Mouse (Mus musculus) stomach, postnatal 0 days (tissue): ENCODE results near the gene Apip. TPM values are rescaled to one million over a fixed set of nuclear protein-coding genes. Genes with fewer than 3 reads are reported as not detected.
A peak's percentile ranks its signal among the peaks of the same experiment; 100 is the strongest.

Experiments used
- ATAC-seq: fragments of 200-750 bp; cut with Nextera tagmentation; 2 replicates; pipeline ENCODE4 v1.8.0; 2017; ENCODE audit not compliant: low FRiP score, low TSS enrichment
- DNase-seq: peaks from one replicate; pipeline ENCODE4 v3.0.0-alpha.2; 2016; ENCODE audit warnings: low spot score
- H3K27ac ChIP-seq: fragments of 300-500 bp; sonication (generic); replicated peaks from 2 replicates; pipeline ENCODE4 v1.5.1; 2014; ENCODE audit warnings: mild to moderate bottlenecking, control low read depth
- H3K27me3 ChIP-seq: fragments of 300-500 bp; sonication (generic); 2 replicates; pipeline ENCODE4 v1.6.1; 2014; ENCODE audit warnings: low read length; ENCODE audit not compliant: control insufficient read depth, insufficient read depth
- H3K36me3 ChIP-seq: fragments of 300-500 bp; sonication (generic); 2 replicates; pipeline ENCODE4 v1.6.1; 2014; ENCODE audit warnings: low read length, mixed read lengths; ENCODE audit not compliant: control insufficient read depth, insufficient read depth
- H3K4me1 ChIP-seq: fragments of 300-500 bp; sonication (generic); replicated peaks from 2 replicates; pipeline ENCODE4 v1.6.1; 2014; ENCODE audit warnings: antibody characterized with exemption; ENCODE audit not compliant: control insufficient read depth, insufficient read depth
- H3K4me2 ChIP-seq: fragments of 300-500 bp; sonication (generic); replicated peaks from 2 replicates; pipeline ENCODE4 v1.6.1; 2014; ENCODE audit warnings: low read depth, mild to moderate bottlenecking, control low read depth, moderate library complexity
- H3K4me3 ChIP-seq: fragments of 300-500 bp; sonication (generic); 2 replicates; pipeline ENCODE4 v1.5.1; 2014; ENCODE audit warnings: low read depth, low read length, control low read depth
- H3K9ac ChIP-seq: fragments of 300-500 bp; sonication (generic); 2 replicates; pipeline ENCODE4 v1.6.1; 2014; ENCODE audit warnings: mild to moderate bottlenecking, low read length, control low read depth, mixed read lengths
- H3K9me3 ChIP-seq: fragments of 300-500 bp; sonication (generic); 2 replicates; pipeline ENCODE4 v1.6.1; 2016; ENCODE audit warnings: low read length; ENCODE audit not compliant: control insufficient read depth
- CTCF ChIP-seq: IDR thresholded peaks from 2 replicates; pipeline ENCODE4 v1.5.1; 2016; ENCODE audit warnings: antibody characterized with exemption, low read depth, mild to moderate bottlenecking, moderate library complexity
- EP300 ChIP-seq: optimal IDR thresholded peaks from 2 replicates; pipeline ENCODE3; 2016; ENCODE audit warnings: antibody characterized with exemption
- WGBS: fragments of 180-500 bp; shearing (Covaris S2); extraction: QIAGEN DNeasy Blood & Tissue Kit; methylation state at CpG from one replicate; pipeline ENCODE4 v1.1.7; 2014; 5-methylcytosine and 5-hydroxymethylcytosine counted together
- polyA plus RNA-seq: library from polyadenylated mRNA; unstranded; fragments of >200 nt; fragmentation: Nextera tagmentation; extraction: Ambion mirVana; gene quantifications from 2 replicates; pipeline ENCODE4 v1.2.1, GENCODE M21; 2015

The Apip gene
- polyA plus RNA-seq, 1 experiment from 2014 or later: 31.8 TPM

DNA sequence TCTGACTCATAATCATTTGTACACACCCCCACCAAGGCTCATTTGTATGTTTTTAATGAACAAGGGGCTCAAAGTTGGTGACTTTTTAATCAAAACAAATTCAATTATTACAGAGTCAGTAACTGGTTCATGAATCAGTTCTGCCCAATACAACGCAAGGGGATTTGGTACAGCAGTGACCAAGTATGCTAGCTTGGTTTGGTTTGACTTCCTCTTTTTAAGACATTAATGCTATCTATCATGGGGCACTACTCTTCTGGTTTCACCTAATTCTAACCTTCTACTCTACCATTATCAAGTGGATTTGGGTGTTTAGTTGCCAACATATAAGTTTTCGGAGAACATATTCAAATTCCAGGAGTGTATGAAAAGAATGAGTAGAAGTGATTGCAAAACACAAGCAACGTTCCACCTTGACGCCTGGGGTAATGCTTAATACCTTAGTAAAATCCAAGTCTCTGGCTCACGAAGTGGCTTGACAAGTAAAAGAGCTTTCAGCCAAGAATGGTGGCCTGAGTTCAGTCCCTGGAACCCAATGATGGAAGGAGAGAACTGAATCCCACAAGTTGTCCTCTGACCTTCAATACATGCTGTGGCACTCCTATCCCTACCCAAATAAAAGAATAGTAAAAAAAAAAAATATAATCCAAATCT lies 3.6 kb upstream of the Apip start:
- ATAC-seq (no peak), DNase-seq (no peak)
- Histone ChIP-seq H3K27me3 (no peaks in the 10 kb centered on the region), H3K36me3 (no peaks in the 10 kb centered on the region), H3K4me2 (no peak overlapping the region), H3K27ac (no peak overlapping the region), H3K4me3 (no peak overlapping the region), H3K9ac (no peak overlapping the region), H3K9me3 (no peaks in the 10 kb centered on the region), H3K4me1 (peaks cover 3% of the 10 kb centered on the region; the same call in 1 of the 2 replicates)
- TF ChIP-seq CTCF: no peak
- TF ChIP-seq EP300: no peak
- 82% methylated on average over 5 of the region's 5 CpGs for WGBS

DNA sequence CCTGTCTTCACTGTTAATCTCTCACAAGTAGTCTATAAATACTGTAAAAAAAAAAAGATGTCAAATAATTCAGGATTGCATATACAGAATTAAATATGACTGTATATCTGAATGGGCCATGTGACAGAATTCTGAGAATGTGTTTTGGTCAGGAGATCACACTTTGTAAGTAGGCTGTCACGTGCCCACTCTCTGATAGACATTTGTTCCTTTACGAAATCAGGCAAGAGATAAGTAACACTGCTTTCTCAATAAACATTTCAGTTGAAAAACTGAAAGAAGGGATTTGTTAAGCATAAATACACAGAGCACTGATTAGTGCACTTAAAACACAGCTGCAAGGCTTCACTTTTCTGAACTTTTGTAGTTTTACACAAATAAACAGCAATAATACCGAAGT lies 2.9 kb upstream of the Apip start:
- no peak for ATAC-seq
- WGBS: 25% methylated on average over 3 of the region's 3 CpGs
- Histone ChIP-seq H3K9me3 (no peaks in the 10 kb centered on the region), H3K4me3 (no peak overlapping the region), H3K27ac (no peak overlapping the region), H3K4me2 (no peak overlapping the region), H3K4me1 (peaks cover 3% of the 10 kb centered on the region; the same call in 1 of the 2 replicates), H3K27me3 (no peaks in the 10 kb centered on the region), H3K9ac (no peak overlapping the region), H3K36me3 (no peaks in the 10 kb centered on the region)
- no peak for DNase-seq
- TF ChIP-seq EP300 (no peak), CTCF (no peak)

DNA sequence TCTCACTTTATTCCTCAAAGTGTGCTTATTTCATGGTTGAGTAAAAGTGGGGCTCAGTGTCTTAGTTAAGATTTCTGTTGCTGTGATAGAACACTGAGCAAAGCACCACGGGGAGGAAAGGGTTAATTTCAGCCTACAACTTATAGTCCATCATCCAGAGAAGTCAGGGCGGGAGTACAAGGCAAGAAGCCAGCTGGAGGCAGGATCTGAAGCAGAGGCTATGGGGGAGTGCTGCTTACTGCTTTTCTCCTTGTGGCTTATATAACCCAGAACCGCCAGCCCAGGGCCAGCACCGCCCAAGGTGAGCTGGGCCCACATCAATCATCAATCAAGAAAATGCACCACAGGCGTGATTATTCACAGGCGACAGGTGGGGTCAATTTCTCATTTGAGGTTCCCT lies 7.6 kb downstream of the Apip start:
- no peaks in the 10 kb centered on the region for H3K9me3 ChIP-seq
- no peaks in the 10 kb centered on the region for H3K36me3 ChIP-seq
- DNase-seq: no peak
- H3K4me2 ChIP-seq: no peak overlapping the region
- no peak overlapping the region for H3K27ac ChIP-seq
- no peaks in the 10 kb centered on the region for H3K4me1 ChIP-seq
- no peak for ATAC-seq
- H3K27me3 ChIP-seq: no peaks in the 10 kb centered on the region
- H3K4me3 ChIP-seq: no peak overlapping the region
- 60% methylated on average over 6 of the region's 6 CpGs for WGBS
- TF ChIP-seq EP300 (no peak), CTCF (no peak)
- no peak overlapping the region for H3K9ac ChIP-seq

DNA sequence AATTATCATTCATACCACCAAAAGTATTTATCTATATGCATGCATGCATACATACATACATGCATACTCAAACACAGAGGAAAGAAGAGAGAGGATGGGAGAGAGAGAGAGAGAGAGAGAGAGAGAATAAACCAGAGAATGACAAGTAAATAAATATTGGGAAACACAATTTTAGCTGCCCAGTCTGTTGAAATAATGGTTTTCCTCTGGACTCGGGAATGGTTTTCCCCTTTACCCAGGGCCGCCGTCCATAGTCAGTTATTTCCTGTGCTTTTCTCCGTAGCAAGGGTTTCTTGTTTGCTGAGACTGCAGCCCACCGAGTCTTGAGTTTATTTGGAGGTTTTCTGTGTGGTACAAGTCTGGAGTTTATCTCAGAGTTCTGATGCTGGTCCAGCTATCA lies 8.2 kb downstream of the Apip start:
- H3K27ac ChIP-seq: no peak overlapping the region
- ATAC-seq (no peak), DNase-seq (no peak)
- H3K36me3 ChIP-seq: no peaks in the 10 kb centered on the region
- no peaks in the 10 kb centered on the region for H3K27me3 ChIP-seq
- H3K4me3 ChIP-seq: no peak overlapping the region
- no peaks in the 10 kb centered on the region for H3K4me1 ChIP-seq
- H3K9ac ChIP-seq: no peak overlapping the region
- TF ChIP-seq CTCF (no peak), EP300 (no peak)
- no peaks in the 10 kb centered on the region for H3K9me3 ChIP-seq
- H3K4me2 ChIP-seq: no peak overlapping the region
- WGBS: 68% methylated on average over 5 of the region's 5 CpGs

DNA sequence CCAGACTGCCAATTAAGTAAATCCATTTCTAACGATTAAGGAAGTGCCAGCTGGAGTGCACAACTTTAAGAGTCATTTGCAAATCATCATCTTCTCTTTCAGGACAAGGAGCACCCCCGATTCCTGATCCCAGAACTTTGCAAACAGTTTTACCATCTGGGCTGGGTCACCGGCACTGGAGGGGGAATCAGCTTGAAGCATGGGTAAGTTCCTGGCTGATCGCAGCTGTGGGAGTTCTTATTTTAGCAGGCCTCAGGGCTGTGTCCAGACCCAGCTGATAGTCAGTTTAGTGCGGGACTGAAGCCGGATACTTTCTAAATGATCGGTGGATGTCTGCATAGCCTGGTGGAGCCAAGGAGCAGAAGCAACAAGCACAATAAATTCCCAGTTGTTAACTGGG lies 9.4 kb downstream of the Apip start:
- Histone ChIP-seq H3K4me2 (no peak overlapping the region), H3K9me3 (no peaks in the 10 kb centered on the region), H3K27ac (no peak overlapping the region), H3K36me3 (no peaks in the 10 kb centered on the region), H3K4me3 (no peak overlapping the region), H3K27me3 (no peaks in the 10 kb centered on the region), H3K4me1 (no peaks in the 10 kb centered on the region), H3K9ac (no peak overlapping the region)
- TF ChIP-seq CTCF: no peak
- TF ChIP-seq EP300: no peak
- DNase-seq (no peak), ATAC-seq (no peak)
- whole genome bisulfite sequencing: 75% methylated on average over 7 of the region's 7 CpGs

DNA sequence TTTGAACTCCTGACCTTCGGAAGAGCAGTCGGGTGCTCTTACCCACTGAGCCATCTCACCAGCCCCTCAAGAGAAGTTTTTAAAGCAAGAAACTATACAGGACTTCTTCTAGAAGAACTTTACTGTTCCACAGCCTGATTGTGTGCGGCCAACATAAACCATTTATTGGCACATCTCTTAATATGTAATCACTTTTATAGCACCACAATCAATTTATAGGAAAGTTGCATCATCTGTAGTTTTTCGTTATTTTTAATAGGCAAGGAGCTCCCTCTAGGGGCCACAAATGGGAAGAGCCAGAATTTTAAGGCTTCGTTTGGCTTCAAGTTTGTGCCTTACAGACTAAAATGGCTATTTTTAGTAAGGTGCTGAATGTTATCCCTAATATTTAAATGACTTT lies 11.0 kb downstream of the Apip start:
- Histone ChIP-seq H3K9me3 (no peaks in the 10 kb centered on the region), H3K4me1 (no peaks in the 10 kb centered on the region), H3K9ac (no peak overlapping the region), H3K36me3 (no peaks in the 10 kb centered on the region), H3K27ac (no peak overlapping the region), H3K27me3 (no peaks in the 10 kb centered on the region), H3K4me3 (no peak overlapping the region), H3K4me2 (no peak overlapping the region)
- 56% methylated on average over 5 of the region's 5 CpGs for WGBS
- ATAC-seq (no peak), DNase-seq (no peak)
- peak; percentile 81 for TF ChIP-seq CTCF
- TF ChIP-seq EP300: no peak
